Mouse (Mus musculus): ENCODE results near the gene Gm20683.

- TF ChIP-seq CTCF (IDR thresholded peaks at IDR 0.05; ENCODE audit: borderline replicate concordance, extremely low read depth, insufficient read depth, insufficient read length) (no peak), POLR2A (IDR thresholded peaks at IDR 0.05; ENCODE audit: borderline replicate concordance, extremely low read depth, insufficient read depth, insufficient read length, poor library complexity, severe bottlenecking) (no peak)
Observed at GRCm38 (mm10) chr17:25791320-25791842, 50.2 kb downstream of the Gm20683 start.

All from brain, embryonic 14.5 days (tissue).